Mouse (Mus musculus) thymus, postnatal 4 days (tissue): ENCODE results near the gene Cpt1c.

Experiments used
- DNase-seq: peaks from one replicate; pipeline ENCODE4 v3.0.0; 2021

Cpt1c gene

GRCm38 (mm10) chr7:44998501-44998955 lies 23.9 kb upstream of the Cpt1c start, which contains the start of gene Bcl2l12:
Gene Bcl2l12 (minus strand): TSS chr7:44998712.
- peak; percentile 53 for DNase-seq

GRCm38 (mm10) chr7:44997940-44998428 lies 23.3 kb upstream of the Cpt1c start:
- no peak for DNase-seq

GRCm38 (mm10) chr7:44997231-44997939 lies 22.7 kb upstream of the Cpt1c start, which contains the start of gene Irf3:
Gene Irf3 (plus strand): TSS chr7:44997648.
- peak; percentile 98 for DNase-seq

DNA sequence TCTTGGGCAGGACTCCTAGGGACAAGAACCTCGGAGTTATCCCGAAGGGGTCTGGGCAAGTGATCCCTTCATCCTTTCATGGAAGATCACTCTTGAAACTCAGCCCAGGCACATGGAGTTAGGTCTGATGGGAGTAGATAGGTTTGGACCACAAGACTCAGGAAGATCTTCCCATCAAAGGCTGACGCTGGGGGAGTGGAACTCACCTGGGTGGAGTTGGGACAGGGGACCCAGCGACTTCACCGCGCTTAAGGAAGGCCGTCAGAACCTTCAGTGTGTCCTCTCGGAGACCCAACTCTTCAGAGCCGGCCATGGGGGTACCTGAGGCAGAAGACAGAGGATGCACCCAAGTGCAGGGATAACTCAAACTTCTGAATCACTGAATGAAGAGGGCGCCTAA lies 22.0 kb upstream of the Cpt1c start:
- peak; percentile 37 for DNase-seq

DNA sequence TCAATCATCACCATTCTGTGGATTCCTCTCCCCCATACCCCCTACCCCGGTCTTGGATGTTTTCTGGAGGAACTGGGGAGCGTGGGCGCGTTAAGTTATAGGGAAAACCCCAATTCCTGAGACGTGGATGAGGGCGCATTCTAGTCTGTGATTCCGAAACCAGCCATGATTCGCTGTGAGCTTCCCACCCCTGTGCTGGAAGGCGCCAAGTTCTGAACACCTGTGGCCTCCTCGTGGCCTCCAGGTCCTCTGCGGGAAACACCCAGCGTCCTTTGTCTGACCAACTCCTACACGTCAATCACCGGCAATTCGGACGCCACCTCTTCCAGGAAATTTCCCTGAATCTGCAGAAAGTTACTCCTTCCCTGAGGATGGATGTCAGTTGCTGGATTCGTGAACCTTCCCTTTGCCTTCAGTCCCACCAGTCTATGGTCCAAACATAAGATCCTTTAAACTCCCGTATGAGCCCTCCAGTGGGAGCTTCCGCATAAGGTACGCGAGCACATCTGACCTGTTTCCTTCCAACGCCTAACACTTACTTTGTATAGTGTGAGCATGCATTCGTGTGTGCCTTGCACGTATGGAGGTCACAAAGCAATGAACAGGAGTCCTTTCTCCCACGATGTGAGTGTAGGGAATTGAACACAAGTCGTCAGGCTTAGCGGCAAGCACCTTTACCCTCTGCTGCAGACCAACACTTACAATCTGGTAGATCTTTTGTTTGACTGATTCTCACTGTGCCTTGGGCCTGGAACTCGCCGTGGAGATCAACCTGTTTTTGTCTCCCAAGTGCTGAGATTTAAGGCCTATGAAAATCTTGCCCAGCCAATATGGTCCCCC lies 12.4 kb upstream of the Cpt1c start:
- DNase-seq, result no peak

DNA sequence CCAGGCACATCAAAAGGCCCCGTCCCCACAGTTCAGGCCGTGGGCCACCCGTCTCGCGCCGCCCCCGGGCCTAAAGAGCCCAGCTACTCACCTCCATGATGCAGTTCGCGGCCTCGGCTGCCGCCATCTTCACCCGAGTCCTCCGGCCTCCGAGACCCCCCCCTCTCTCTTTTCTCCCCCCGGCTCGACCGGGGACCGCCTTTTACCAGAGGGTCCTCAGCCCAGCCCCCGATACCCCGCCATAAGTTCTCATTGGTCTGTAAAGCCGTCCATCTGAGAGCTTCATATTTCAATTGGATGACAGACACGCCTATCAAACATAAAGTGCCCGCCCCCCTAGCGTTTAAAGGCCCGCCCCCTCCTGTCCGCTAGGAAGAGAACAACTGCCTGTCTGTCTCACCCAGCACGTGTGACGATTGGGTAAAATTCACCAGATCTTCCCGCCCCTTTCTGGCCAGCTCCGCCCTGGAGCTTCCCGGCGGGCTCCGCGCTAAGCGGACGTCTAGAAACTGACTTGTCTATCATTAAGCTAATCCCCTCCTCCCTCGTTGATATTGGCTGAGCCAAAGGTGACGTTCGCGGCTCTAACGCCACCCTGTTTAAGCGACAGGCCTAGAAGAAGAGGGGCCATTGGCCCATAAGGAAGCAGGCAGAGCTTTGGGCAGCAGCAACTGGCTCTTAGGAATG lies 11.7 kb upstream of the Cpt1c start, which contains the start of gene Prmt1:
Gene Prmt1 (minus strand): TSS at position 377 of the 687 bp plus-strand sequence.
- peak; percentile 93 for DNase-seq

DNA sequence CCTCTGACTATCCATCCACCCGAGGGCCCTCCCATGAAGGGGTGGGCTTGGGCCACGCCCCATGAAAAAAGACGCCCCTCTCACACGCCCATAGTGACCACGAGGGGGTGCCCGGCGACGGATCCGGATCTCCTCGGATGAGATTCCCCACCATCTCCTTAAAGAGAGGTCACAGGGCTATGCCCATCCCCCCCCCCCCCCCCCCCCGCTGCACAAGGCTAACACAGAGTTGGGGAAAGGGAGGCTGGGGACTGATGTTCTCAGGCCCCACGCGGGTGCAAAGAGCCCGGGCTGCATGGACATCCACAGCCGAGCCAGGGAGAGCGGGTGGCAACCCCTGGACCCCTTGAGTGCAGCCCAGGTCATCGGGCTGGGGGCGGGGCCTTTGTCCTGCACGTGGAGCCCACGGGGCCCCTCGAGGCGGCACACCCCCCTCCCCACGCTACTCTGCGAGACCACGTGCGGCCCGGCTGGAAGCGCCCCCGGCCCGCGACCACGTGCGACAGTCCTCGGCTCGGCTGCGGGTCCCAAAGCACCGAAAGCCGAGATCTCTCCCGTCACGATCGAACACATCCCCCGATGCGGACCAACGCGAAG lies 11.0 kb upstream of the Cpt1c start:
- peak; percentile 75 for DNase-seq

DNA sequence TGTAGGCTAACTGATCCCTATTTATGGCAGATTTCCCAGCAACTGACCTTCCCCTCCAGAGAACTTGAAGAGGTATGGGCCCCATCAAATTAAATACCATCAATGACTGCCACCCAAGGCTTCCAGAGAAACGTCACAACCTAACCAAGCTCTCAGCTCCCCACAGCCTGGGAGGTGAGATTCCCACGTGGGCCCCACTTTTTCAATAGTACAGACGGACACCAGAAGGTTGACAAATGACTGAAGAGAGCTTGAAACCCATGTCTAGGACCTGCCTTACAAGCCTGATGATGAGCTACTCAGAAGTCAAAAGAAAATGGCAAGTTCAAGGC lies 10.1 kb upstream of the Cpt1c start:
- no peak for DNase-seq

GRCm38 (mm10) chr7:44983944-44984832 lies 9.5 kb upstream of the Cpt1c start:
- DNase-seq, result no peak

DNA sequence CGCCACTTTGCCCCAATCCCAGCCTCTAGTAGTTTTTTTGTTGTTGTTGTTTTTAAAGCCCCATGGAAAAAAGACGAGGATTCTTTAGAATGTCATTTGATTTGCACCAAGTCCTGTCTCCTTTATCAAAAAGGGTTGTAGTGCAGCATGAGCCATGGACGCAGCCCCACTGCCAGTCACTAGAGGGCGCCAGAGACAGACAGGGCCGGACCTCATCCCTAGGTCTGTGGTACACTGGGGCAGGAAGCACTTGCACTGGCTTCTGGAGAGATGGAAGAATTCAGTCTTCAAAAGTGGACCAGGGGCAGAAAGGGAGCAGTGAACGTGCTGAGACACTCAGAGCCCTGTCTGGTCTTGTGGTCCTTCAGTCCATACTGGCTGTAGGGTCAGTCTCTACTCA lies 8.4 kb upstream of the Cpt1c start:
- peak; percentile 94 for DNase-seq

DNA sequence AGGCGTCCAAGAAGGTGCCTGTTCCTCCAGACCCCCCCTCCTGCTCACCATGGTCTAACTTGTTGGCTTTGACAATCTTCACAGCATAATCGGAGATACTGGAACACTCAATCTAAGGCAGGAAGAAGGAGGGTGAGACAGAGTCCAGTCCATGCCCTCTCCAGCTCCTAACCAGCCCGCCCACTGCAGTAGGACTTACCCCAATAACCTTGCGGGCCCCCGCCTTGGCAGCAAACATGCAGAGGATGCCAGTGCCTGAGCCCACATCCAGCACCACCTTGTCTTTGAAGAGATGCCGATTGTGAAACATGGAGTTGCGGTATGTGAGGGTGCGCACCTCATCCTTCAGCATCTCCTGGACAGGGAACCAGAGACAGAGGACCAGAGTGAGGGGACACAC lies 6.9 kb upstream of the Cpt1c start:
- DNase-seq, result no peak

DNA sequence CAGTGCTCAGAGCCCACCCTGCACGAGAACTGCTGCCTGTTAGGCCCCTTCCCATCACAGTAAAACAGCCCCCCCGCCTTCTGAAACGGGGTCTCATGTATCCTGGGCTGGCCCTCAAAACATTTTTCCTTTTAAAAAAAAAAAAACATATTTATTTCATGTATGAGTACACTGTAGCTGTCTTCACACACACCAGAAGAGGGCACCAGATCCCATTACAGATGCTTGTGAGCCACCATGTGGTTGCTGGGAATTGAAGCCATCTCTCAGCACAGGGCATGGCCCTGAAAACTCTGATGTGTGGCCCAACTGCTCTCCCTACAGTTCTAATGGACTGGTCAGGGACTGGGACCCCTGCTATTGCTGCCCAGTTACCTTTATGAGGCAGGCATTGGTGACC lies 3.6 kb upstream of the Cpt1c start:
- no peak for DNase-seq

- DNase-seq, result no peak
Observed at GRCm38 (mm10) chr7:44975117-44975419, 417 bp upstream of the Cpt1c start.

DNA sequence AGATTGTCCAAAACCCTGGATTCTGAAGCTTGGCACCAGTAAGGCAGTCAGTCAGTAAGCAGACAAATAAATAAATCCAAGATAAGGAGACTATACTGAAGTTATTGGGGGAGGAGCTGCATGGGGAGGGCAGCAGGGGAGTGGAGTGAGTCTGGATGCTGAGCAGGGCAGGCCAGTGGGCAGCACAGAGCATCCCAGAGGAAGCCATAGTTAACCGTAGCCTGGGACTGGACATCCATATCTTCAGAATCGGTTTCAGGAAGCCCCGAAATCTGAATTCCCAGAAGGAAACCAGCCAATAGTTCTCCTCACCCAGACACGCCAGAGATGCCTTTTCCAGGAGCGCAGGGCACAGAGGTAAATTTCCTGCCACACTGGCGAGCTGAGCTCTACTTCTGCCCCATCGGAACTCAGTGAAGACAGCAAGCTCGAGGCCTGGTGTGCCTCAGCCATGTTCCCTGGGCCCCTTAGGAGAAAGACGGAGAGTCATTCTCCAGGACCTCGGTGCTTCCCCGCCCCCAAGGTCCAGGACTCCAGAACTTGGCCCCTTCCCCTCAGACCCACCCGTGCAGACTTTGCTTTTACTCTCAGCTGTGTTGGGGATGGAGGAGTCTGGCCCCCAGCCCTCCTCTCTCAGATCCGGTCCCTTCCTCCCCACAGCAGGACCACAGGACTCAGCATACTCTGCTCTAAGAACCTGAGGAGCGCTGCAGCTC lies 1.1 kb downstream of the Cpt1c start:
- no peak for DNase-seq

DNA sequence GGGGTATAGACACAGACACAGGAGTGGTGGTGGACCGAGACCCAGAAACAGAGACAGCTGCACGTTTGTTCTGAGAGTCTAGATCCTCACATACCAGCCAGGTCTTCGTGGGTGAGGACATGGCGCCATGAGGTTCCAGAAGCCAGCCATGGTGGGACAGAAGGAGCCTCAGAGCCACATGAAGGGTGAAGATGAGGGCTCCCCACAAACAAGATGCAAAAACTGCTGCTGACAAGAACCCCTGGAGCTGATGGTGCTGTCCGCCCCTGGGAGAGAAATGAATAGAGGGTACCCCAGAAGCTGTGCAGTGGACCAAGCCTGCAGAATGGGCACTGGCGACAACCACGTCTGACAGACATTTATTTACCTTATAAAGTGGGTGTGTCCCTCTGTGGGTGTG lies 3.5 kb downstream of the Cpt1c start:
- DNase-seq, result no peak

- DNase-seq, result peak; percentile 78
Observed at GRCm38 (mm10) chr7:44970231-44970691, 4.4 kb downstream of the Cpt1c start.

GRCm38 (mm10) chr7:44966638-44967037 lies 8.0 kb downstream of the Cpt1c start:
- no peak for DNase-seq

- peak; percentile 69 for DNase-seq
Observed at GRCm38 (mm10) chr7:44965975-44966374, 8.7 kb downstream of the Cpt1c start.

- DNase-seq, result no peak
Observed at GRCm38 (mm10) chr7:44964990-44965389, 9.7 kb downstream of the Cpt1c start.

DNA sequence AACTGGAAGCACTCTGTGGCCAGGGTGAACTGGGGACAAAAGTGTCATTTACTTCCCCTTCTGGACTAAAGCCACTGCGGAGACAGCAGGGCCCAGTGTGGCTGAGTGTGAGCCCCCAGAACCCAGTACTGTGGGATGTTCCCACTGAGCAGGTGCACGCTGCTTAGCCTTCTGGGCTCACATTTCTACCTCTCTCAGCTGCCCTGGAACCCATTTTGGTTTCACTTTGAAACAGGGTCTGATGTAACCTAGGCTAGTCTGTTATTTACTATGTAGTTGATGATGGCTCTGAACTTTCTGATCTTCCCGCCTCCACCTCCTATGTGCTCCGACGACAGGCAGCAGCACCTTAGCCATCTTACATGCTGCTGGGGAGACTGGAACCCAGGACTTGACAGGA lies 11.8 kb downstream of the Cpt1c start:
- DNase-seq, result no peak

DNA sequence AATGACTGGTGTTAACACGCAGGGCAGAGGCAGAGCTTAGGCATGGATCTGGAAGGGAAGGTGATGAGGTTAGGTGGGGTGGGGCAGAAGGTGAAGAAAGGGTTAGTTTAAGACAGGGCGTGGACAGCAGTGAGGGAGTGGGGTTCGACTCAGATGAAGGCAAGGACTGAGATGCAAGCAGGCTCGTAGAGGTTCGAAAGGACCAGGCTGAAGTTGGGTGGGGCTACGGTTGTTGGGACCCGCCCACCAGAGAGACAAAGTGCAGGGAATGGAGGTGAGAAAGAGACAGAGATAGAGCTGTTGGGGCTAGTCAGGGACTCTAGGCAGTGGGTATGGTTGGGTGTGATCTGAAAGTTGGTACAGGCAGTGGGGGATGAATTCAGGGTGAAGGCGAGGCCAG lies 12.3 kb downstream of the Cpt1c start:
- DNase-seq, result no peak
